In the genomic region with DNA sequence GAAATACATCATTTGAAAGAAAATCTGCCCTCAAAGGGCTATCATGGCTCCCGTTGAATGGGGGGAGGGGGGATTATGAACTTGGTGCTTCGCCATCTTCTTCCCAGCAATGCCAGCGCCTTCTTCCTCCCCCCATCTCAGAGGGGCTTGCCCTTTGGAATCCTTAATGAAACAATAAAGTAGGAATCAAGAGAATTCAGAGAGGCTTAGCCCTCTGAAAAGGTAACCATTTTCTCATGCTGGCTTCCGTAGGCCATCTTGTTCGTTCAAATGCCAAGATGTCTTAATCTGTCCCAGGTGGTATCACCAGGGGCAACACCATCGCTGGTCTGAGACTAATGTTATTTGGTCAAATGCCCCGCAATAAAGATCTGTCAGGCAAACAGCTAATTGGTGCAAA, we compare ENCODE assay signal across 8 mouse cellular contexts. TPM values are rescaled to one million over a fixed set of nuclear protein-coding genes. Genes with fewer than 3 reads are reported as not detected.
DNase-seq lines count a peak whose midpoint lies in the region; ATAC-seq lines count a peak whose summit lies in the region.

No protein-coding gene starts in this region.

- intact Hi-C loops in left cerebral cortex, postnatal 4 days (cut with DNase I) = loop anchor here (5.0 to 10.0 kb wide), 4 partner anchors 49 to 689 kb away; no protein-coding TSS in a partner anchor

- no peaks in the 10 kb centered on the region for H3K27me3 ChIP-seq in embryonic facial prominence, embryonic 12.5 days
- no peaks in the 10 kb centered on the region for H3K27me3 ChIP-seq in intestine, embryonic 15.5 days (replicated peaks)
- H3K27me3 ChIP-seq in neural tube, embryonic 15.5 days (replicated peaks) = no peaks in the 10 kb centered on the region

- WGBS in embryonic facial prominence, embryonic 12.5 days = 25% methylated on average over 7 of the region's 7 CpGs
- 52% methylated on average over 7 of the region's 7 CpGs for WGBS in intestine, embryonic 15.5 days
- WGBS in neural tube, embryonic 15.5 days = 12% methylated on average over 7 of the region's 7 CpGs

- H3K4me1 ChIP-seq in embryonic facial prominence, embryonic 12.5 days = peaks cover 30% of the 10 kb centered on the region
- H3K4me1 ChIP-seq in intestine, embryonic 15.5 days (replicated peaks) = peaks cover 3% of the 10 kb centered on the region; the same call in 1 of the 2 replicates
- H3K4me1 ChIP-seq in neural tube, embryonic 15.5 days = peaks cover 37% of the 10 kb centered on the region

- H3K27ac ChIP-seq in embryonic facial prominence, embryonic 12.5 days = peak overlapping the region; percentile 97
- H3K27ac ChIP-seq in intestine, embryonic 15.5 days = no peak overlapping the region
- peak overlapping the region; percentile 99 for H3K27ac ChIP-seq in neural tube, embryonic 15.5 days (replicated peaks)

- H3K4me3 ChIP-seq in embryonic facial prominence, embryonic 12.5 days = peak overlapping the region; percentile 86
- peak overlapping the region; percentile 86 for H3K4me3 ChIP-seq in intestine, embryonic 15.5 days (replicated peaks)
- peak overlapping the region; percentile 86 for H3K4me3 ChIP-seq in neural tube, embryonic 15.5 days (replicated peaks)

- peak overlapping the region; percentile 87 for H3K4me2 ChIP-seq in embryonic facial prominence, embryonic 12.5 days (replicated peaks)
- peak overlapping the region; percentile 87 for H3K4me2 ChIP-seq in intestine, embryonic 15.5 days (replicated peaks)
- H3K4me2 ChIP-seq in neural tube, embryonic 15.5 days = peak overlapping the region; percentile 80

- peak; percentile 31 for DNase-seq in left cerebral cortex, postnatal 4 days
- no peak for DNase-seq in left cerebral cortex, adult 11 months (ENCODE audit: low spot score)
- no peak for DNase-seq in thymus, postnatal 4 days
- no peak for DNase-seq in gastrocnemius, adult 8-10 months (ENCODE audit: low spot score in 2 of 2)
- DNase-seq in adrenal gland, postnatal 4 days (ENCODE audit: low spot score in 2 of 2) = no peak

- H3K9ac ChIP-seq in embryonic facial prominence, embryonic 12.5 days = peak overlapping the region; percentile 94
- no peak overlapping the region for H3K9ac ChIP-seq in intestine, embryonic 15.5 days
- H3K9ac ChIP-seq in neural tube, embryonic 15.5 days (replicated peaks) = peak overlapping the region; percentile 99

- H3K9me3 ChIP-seq in embryonic facial prominence, embryonic 12.5 days = no peaks in the 10 kb centered on the region
- no peaks in the 10 kb centered on the region for H3K9me3 ChIP-seq in intestine, embryonic 15.5 days
- no peaks in the 10 kb centered on the region for H3K9me3 ChIP-seq in neural tube, embryonic 15.5 days (replicated peaks)

- no peak for ATAC-seq in embryonic facial prominence, embryonic 12.5 days (ENCODE audit: insufficient number of reproducible peaks, insufficient read depth, low FRiP score, low TSS enrichment)
- ATAC-seq in intestine, embryonic 15.5 days = no peak
- ATAC-seq in neural tube, embryonic 15.5 days (ENCODE audit: low FRiP score) = no peak

- H3K36me3 ChIP-seq in embryonic facial prominence, embryonic 12.5 days = no peaks in the 10 kb centered on the region
- H3K36me3 ChIP-seq in intestine, embryonic 15.5 days = no peaks in the 10 kb centered on the region
- no peaks in the 10 kb centered on the region for H3K36me3 ChIP-seq in neural tube, embryonic 15.5 days

RNA-seq across cellular contexts. Expression of a gene that starts 2.1 kb away (rescaled TPM):
- total RNA-seq in left cerebral cortex, postnatal 4 days (2021) = 1,000 to 10,000 TPM; 1,424 to 1,444 TPM
- 146 and 177 TPM in 2 replicates for polyA plus RNA-seq in embryonic facial prominence, embryonic 12.5 days (2016; fragmentation: Nextera tagmentation; extraction: Ambion mirVana)
- polyA plus RNA-seq in intestine, embryonic 15.5 days (2015; fragmentation: Nextera tagmentation; extraction: Ambion mirVana) = 26.6 and 32.7 TPM in 2 replicates
- 215 and 360 TPM in 2 replicates for polyA plus RNA-seq in neural tube, embryonic 15.5 days (2015; fragmentation: Nextera tagmentation; extraction: Ambion mirVana)
- total RNA-seq in gastrocnemius, adult 8-10 months (2022) = 1 to 10 TPM in 1 of 4 experiments, under 1 TPM in 3; 0.34 to 1.5 (median 0.75) TPM
- total RNA-seq in adrenal gland, postnatal 4 days (2021) = 10 to 100 TPM; 44.9 to 61.0 TPM

Comparison
In these comparisons a context has a peak if more than half of its experiments do, and no peak if none do; other contexts are left out.
1. RNA of a gene that starts 2.1 kb away (total RNA-seq): 1,424 to 1,444 TPM in left cerebral cortex, postnatal 4 days; 44.9 to 61.0 TPM in adrenal gland, postnatal 4 days and 0.34 to 1.5 TPM in gastrocnemius, adult 8-10 months; every median in the first group is over 10 times any median in the second.
2. Peak in every context shown above with its lines, with median percentiles within 50 percentile points of each other: H3K4me2 ChIP-seq and H3K4me3 ChIP-seq.